Mouse (Mus musculus) hindbrain, embryonic 12.5 days (tissue): ENCODE measurements around the gene Lrrc10b. TPM values are rescaled to one million over a fixed set of nuclear protein-coding genes. Genes with fewer than 3 reads are reported as not detected.

Experiments
- ATAC-seq: fragments of 200-750 bp; cut with Nextera tagmentation; 2 replicates; pipeline ENCODE4 v1.8.0; 2017; ENCODE audit warnings: moderate TSS enrichment; ENCODE audit not compliant: low FRiP score
- H3K27ac ChIP-seq: fragments of 300-500 bp; sonication (generic); 2 replicates; pipeline ENCODE4 v1.5.1; 2016; ENCODE audit warnings: mild to moderate bottlenecking
- H3K27me3 ChIP-seq: fragments of 300-500 bp; sonication (generic); 2 replicates; pipeline ENCODE4 v1.6.1; 2016; ENCODE audit warnings: mild to moderate bottlenecking
- H3K36me3 ChIP-seq: fragments of 300-500 bp; sonication (generic); 2 replicates; pipeline ENCODE4 v1.6.1; 2016; ENCODE audit warnings: mild to moderate bottlenecking
- H3K4me1 ChIP-seq: fragments of 300-500 bp; sonication (generic); 2 replicates; pipeline ENCODE4 v1.6.1; 2016
- H3K4me2 ChIP-seq: fragments of 300-500 bp; sonication (generic); replicated peaks from 2 replicates; pipeline ENCODE4 v1.6.1; 2016; ENCODE audit warnings: mild to moderate bottlenecking
- H3K4me3 ChIP-seq: fragments of 300-500 bp; sonication (generic); 2 replicates; pipeline ENCODE4 v1.5.1; 2016; ENCODE audit warnings: mild to moderate bottlenecking
- H3K9ac ChIP-seq: fragments of 300-500 bp; sonication (generic); 2 replicates; pipeline ENCODE4 v1.6.1; 2016; ENCODE audit warnings: mild to moderate bottlenecking, moderate library complexity
- H3K9me3 ChIP-seq: fragments of 300-500 bp; sonication (generic); replicated peaks from 2 replicates; pipeline ENCODE4 v1.6.1; 2016; ENCODE audit warnings: mild to moderate bottlenecking
- WGBS: fragments of 180-500 bp; shearing (Covaris S2); methylation state at CpG from one replicate; pipeline ENCODE4 v1.1.7; 2016; 5-methylcytosine and 5-hydroxymethylcytosine counted together
- polyA plus RNA-seq: library from polyadenylated mRNA; unstranded; fragments of >200 nt; fragmentation: Nextera tagmentation; extraction: Ambion mirVana; gene quantifications from 2 replicates; pipeline ENCODE4 v1.2.1, GENCODE M21; 2016

Lrrc10b gene
- polyA plus RNA-seq, 1 experiment from 2014 or later, result 1.7 TPM

DNA sequence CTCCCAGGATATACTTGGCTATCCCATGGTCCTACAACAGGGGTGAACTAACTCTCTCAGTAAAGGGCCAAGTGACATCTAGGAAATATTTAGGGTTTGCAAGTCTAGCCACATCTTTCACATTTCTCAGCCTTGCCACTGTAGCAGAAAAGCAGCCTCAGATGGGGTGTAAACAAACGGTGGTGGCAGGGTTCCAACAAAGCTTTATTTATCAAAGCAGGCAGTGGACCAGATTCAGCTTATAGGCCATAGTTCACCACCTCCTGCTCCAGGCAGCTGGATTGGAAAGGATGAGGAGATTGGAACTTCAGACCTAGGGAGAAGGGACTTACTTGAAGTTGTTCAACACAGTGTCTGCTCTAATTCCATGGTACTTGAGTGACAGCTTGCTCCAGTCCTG, 32.5 kb downstream of the Lrrc10b start:
- H3K4me2 ChIP-seq, result no peak overlapping the region
- H3K4me1 ChIP-seq, result peaks cover 36% of the 10 kb centered on the region
- ATAC-seq, result no peak
- H3K27ac ChIP-seq, result no peak overlapping the region
- no peaks in the 10 kb centered on the region for H3K36me3 ChIP-seq
- 64% methylated on average over 1 of the region's 1 CpGs for WGBS
- H3K4me3 ChIP-seq, result no peak overlapping the region
- H3K27me3 ChIP-seq, result peaks cover 31% of the 10 kb centered on the region
- no peaks in the 10 kb centered on the region for H3K9me3 ChIP-seq
- no peak overlapping the region; the same call in 1 of the 2 replicates for H3K9ac ChIP-seq

GRCm38 (mm10) chr19:10421986-10422976, 35.0 kb downstream of the Lrrc10b start:
- peak overlapping the region; percentile 59 for H3K4me2 ChIP-seq
- peak overlapping the region; percentile 53 for H3K9ac ChIP-seq
- no peaks in the 10 kb centered on the region for H3K9me3 ChIP-seq
- peaks cover 33% of the 10 kb centered on the region for H3K4me1 ChIP-seq
- ATAC-seq, result peak; percentile 32
- H3K27ac ChIP-seq, result no peak overlapping the region
- no peaks in the 10 kb centered on the region for H3K36me3 ChIP-seq
- H3K27me3 ChIP-seq, result peaks cover 31% of the 10 kb centered on the region
- H3K4me3 ChIP-seq, result peak overlapping the region; percentile 29
- 1% methylated on average over 53 of the region's 53 CpGs for WGBS

GRCm38 (mm10) chr19:10417436-10417835, 39.8 kb downstream of the Lrrc10b start:
- 77% methylated on average over 12 of the region's 12 CpGs for WGBS
- Histone ChIP-seq H3K27ac (no peak overlapping the region), H3K27me3 (peaks cover 15% of the 10 kb centered on the region), H3K9me3 (no peaks in the 10 kb centered on the region), H3K4me2 (no peak overlapping the region), H3K9ac (no peak overlapping the region), H3K36me3 (no peaks in the 10 kb centered on the region), H3K4me3 (no peak overlapping the region), H3K4me1 (peaks cover 29% of the 10 kb centered on the region)
- no peak for ATAC-seq

DNA sequence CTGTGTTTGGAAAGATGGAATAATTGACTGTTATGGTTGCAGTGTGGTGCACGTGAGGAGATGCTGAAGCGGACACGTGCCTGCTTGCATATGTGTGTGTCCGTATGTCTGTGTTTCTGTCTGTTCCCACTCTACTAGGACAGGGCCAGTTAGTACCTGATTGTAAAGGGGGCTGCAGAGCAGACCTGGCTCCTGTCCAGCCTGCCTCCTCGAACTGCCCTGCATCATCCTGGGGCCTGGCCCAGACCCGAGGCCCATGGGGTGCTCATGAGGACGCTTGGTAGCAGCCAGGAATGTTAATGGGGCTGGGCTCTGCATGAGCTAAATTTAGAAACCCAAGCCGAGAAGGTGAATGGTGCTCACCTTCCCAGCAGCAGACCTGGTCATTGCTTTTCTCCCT, 40.4 kb downstream of the Lrrc10b start:
- H3K9me3 ChIP-seq, result no peaks in the 10 kb centered on the region
- H3K27ac ChIP-seq, result no peak overlapping the region
- H3K9ac ChIP-seq, result no peak overlapping the region
- WGBS, result 70% methylated on average over 8 of the region's 8 CpGs
- no peak for ATAC-seq
- H3K27me3 ChIP-seq, result peaks cover 14% of the 10 kb centered on the region
- H3K4me2 ChIP-seq, result no peak overlapping the region
- peaks cover 24% of the 10 kb centered on the region for H3K4me1 ChIP-seq
- H3K4me3 ChIP-seq, result no peak overlapping the region
- H3K36me3 ChIP-seq, result no peaks in the 10 kb centered on the region

- Histone ChIP-seq H3K27ac (no peak overlapping the region), H3K27me3 (0 out of 2 replicates have a peak, but pooled peaks cover 5% of the 10 kb centered on the region), H3K4me3 (no peak overlapping the region), H3K4me1 (peaks cover 16% of the 10 kb centered on the region), H3K9ac (no peak overlapping the region), H3K36me3 (no peaks in the 10 kb centered on the region), H3K4me2 (no peak overlapping the region), H3K9me3 (no peaks in the 10 kb centered on the region)
- 80% methylated on average over 5 of the region's 5 CpGs for WGBS
- ATAC-seq, result no peak
Observed at GRCm38 (mm10) chr19:10415508-10415907, 41.8 kb downstream of the Lrrc10b start.

DNA sequence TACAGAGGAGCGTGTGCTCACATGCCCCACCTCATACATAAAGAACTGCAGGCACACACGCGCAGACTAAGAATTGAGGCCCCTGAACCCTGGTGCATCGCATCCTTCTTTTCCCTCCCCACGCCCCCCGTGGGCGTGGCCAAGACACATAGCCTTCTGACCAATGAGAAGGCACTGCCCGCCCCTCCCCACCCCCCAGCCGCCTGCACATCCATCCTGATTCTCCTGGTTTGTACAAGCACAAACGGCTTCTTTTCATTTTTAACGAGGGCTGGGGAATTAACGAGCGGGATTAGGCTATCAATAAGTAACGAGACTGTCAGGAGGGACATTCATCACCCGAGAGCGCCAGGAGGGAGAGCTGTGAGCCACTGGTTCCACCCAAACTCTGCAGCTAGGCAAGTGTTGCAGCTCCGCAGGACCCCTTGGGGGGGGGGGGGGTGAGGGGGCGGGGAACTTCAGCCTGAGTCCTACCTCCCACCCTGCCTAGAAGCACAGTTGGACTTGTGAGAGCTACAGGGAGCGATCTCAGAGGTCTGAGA, 43.5 kb downstream of the Lrrc10b start:
- Histone ChIP-seq H3K4me1 (peaks cover 18% of the 10 kb centered on the region), H3K27me3 (0 out of 2 replicates have a peak, but pooled peaks cover 5% of the 10 kb centered on the region), H3K4me3 (peak overlapping the region; percentile 29), H3K36me3 (no peaks in the 10 kb centered on the region), H3K9me3 (no peaks in the 10 kb centered on the region), H3K4me2 (peak overlapping the region; percentile 54), H3K9ac (peak overlapping the region; percentile 51), H3K27ac (peak overlapping the region; percentile 62)
- under 1% methylated on average over 17 of the region's 19 CpGs for WGBS
- peak; percentile 88 for ATAC-seq

Other genes starting within 250 kb of the Lrrc10b start
- gene Myrf, start 216.7 kb downstream of the Lrrc10b start, polyA plus RNA-seq, result 1.3 and 1.9 TPM in 2 replicates
- gene Dagla, start 152.6 kb downstream of the Lrrc10b start, polyA plus RNA-seq, result 4.9 and 5.1 TPM in 2 replicates
- 6.2 and 7.6 TPM in 2 replicates for gene Syt7, start 68.4 kb downstream of the Lrrc10b start, polyA plus RNA-seq
- gene Ppp1r32, start 25.5 kb upstream of the Lrrc10b start, polyA plus RNA-seq, result 1.1 and 2.0 TPM in 2 replicates
- gene Cpsf7, start 67.8 kb upstream of the Lrrc10b start, polyA plus RNA-seq, result 57.1 and 61.4 TPM in 2 replicates
- gene Sdhaf2, start 68.7 kb upstream of the Lrrc10b start, polyA plus RNA-seq, result 54.9 and 64.1 TPM in 2 replicates
- gene Tmem216, start 98.8 kb upstream of the Lrrc10b start, polyA plus RNA-seq, result 49.1 and 56.6 TPM in 2 replicates
- 15.8 and 16.3 TPM in 2 replicates for gene Cyb561a3, start 119.7 kb upstream of the Lrrc10b start, polyA plus RNA-seq
- gene Tmem138, start 119.9 kb upstream of the Lrrc10b start, polyA plus RNA-seq, result 43.8 and 52.4 TPM in 2 replicates
- 395 and 396 TPM in 2 replicates for gene Ddb1, start 147.9 kb upstream of the Lrrc10b start, polyA plus RNA-seq
- 21.3 and 23.9 TPM in 2 replicates for gene Tkfc, start 148.2 kb upstream of the Lrrc10b start, polyA plus RNA-seq
- gene Vwce, start 176.7 kb upstream of the Lrrc10b start, polyA plus RNA-seq, result 0.48 and 0.74 TPM in 2 replicates
- gene Pga5, start 220.6 kb upstream of the Lrrc10b start, polyA plus RNA-seq, result not detected in 2 replicates
- 36.6 and 37.5 TPM in 2 replicates for gene Vps37c, start 231.3 kb upstream of the Lrrc10b start, polyA plus RNA-seq